Mouse (Mus musculus) megakaryocyte progenitor cell, adult 5-6 weeks (primary cell): Measurements from ENCODE around the gene C2cd4d. TPM values are rescaled to one million over a fixed set of nuclear protein-coding genes. Genes with fewer than 3 reads are reported as not detected.

Experiments used
- ATAC-seq: replicated peaks from 2 replicates; pipeline ENCODE4 v1.8.0; 2016; ENCODE audit warnings: mild to moderate bottlenecking, moderate TSS enrichment, inconsistent platforms; ENCODE audit not compliant: poor library complexity
- total RNA-seq, 2 experiments: library from RNA; stranded (forward) in 1 of 2; stranded (reverse) in 1 of 2; fragments of 157-497, 149-512 nt in 1 of 2; fragments of 200-1000 nt in 1 of 2; gene quantifications; 2 replicates each; pipeline versions ENCODE4 v1.2.3 to v1.2.4; 2015 to 2017

Gene C2cd4d
- total RNA-seq, 2 experiments from 2014 or later, result not detected

DNA sequence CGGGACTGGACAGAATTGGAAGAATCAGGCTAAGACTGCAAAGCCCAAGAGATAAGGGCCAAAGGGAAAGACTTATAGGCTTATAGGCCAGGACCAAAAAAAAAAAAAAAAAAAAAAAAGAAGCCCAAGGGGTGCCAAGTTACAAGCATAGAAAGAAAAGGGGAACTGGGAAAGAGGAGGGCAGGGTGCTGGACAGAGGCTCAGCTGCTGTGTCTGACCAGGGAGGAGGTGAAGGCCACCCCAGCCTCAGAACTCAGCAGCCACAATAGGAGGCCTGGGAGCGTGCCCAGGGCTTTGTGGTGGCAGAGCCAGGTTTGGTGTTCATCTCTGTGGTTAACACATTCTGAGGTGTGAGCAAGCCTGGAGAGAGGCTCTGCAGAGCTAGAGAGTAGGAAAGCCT lies 12.9 kb downstream of the C2cd4d start:
- peak; percentile 68 for ATAC-seq

DNA sequence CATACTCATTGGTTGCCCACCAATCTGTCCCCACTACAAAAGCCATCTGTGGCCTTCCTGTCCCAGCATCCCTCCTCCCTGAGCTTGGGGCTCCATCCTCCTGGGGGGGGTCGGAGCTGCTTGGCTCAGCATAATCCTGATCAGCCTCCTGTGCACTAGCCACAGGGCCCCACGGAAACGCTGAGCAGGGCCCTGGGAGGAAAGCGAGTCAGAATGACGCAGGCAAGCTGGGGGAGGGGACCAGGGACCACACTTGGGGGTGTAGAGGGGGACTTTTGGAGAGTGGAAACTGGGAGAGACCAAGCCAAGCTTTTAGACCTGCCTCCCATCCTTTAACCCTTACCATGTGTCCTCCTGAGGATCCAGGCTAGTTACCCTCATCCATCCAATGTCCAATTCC lies 13.6 kb downstream of the C2cd4d start:
- no peak for ATAC-seq

DNA sequence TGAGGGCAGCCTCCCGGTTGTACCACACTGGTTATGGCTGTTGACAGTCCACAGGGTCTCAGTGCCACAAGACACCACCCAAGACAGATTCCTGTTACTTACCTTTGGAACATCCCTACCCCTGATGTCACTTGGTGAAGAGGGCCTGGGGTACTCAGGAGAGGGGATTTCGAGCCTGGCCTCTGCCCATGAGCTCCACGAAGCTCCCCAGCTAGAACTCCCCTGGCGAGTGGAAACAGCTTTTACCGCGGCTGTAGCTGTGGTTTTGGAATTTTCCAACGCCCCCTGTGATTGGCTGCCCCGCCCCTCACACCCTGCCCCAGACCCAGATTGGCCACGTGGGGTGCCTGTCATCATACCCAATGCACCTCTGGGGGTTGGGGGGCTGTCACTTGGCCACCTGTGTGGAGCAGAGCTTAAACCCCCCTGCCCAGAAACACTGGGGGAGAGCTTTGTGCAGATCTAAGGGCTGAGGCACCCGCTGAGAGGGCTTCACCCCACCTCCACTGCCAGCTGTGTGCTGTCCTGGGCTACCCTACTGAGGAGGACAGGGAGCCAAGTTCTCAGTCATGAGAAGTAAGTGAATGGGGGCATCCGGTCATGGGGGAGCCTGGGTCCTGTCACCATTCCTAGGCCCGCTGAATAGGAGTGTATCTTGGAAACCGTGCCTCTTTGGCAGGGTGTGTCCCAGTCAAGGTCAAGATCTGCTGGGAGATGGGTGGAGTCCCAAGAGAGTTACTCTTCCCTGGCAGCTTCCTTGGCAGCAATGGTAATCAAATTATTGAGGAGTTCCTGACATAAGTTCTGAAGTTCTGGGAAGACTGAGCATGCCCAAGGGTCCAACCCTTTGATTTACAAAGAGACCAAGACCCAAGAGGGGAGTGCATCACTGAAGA lies 15.0 kb downstream of the C2cd4d start:
- no peak for ATAC-seq

DNA sequence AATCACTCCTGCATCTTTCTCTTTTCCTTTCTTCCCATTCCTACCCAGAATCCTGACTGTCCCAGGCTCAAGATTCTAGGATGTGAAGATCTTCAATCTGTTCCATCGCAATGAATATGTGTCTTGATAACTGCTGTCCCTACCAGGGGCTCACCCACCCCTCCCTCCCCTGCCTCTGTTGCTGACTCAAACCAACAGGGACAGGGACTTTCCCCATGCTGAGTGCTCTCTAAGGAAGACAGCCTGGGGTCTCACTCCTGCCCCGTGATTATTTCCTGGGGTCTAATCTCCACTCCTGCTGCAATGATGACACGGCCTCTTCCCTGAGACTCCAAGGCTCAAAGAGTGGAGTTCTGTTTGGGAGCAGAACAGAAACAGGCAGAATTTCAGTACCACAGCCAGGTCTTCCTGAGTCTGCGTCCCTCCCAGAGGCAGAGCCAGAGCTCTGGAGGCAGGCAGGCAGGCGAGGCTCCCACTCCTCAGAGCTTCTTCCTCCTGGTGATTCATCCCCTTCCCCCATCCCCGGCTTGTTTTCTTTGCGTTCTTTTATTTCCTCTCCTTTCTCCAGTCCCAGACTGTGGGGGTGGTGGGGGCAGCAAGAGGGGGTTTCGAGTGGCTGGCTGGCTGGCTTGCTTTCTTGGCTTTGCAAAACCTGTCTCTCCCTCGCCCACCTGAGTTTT lies 17.7 kb downstream of the C2cd4d start:
- no peak for ATAC-seq

DNA sequence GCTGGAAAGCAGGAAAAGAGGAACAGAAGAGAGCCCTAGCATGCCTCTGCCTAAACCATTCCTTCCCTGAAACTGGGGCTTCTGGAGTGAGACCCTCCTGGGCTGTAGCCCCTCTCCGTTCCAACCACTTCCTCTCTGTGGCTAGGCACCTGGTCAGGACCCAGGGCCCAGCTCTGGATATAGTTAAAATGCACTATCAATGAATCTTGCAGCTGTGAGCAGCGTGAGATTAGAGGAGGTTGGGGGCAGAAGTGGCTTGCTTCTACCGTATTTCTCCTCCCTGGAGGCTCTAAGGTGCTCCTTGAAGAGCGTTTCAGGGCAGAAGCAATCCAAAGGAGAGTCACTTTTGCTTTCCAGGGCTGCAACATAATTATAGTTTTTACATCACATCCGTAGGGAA lies 20.1 kb downstream of the C2cd4d start:
- 0 out of 2 replicates have a peak, but pooled peaks have one; percentile 19 for ATAC-seq

DNA sequence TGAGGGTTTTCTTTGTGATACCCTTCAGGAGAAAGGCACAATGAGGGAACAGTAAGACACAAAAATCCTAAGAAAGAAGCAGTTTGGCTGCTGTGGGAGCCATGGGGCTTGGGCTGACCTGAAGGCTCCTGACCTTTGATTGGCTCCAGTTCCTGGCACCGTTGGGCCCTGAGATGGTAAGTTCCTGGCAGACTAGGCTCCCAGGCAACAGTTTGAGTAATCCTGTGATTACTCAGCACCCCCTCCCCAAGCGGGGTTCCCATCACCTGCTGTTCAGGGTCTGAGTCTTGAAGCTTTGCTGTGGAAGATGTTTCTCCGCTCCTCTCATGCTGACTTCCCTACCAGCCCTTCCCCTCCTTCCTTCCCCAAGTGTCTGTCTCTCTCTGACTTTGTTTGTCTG lies 21.2 kb downstream of the C2cd4d start:
- ATAC-seq, result no peak

DNA sequence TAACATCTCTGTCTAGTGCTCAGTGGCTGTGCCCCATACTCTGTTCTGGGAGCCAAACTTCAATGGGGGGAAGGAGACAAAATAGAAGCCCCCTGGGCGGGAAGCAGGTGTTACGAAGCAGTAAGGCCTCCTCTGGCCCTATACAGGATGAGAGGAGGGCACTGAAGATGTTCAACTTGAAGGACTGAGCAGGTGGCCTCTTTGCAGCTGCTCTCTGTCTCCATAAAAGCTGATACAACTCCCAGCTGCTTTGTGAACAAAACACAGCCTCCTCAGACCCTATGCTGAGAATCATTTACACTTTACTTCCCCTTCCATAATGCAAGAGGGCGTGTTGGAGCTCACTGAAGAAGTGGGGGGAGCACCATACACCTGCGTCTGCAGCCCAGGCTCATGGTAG lies 24.4 kb downstream of the C2cd4d start:
- no peak for ATAC-seq

DNA sequence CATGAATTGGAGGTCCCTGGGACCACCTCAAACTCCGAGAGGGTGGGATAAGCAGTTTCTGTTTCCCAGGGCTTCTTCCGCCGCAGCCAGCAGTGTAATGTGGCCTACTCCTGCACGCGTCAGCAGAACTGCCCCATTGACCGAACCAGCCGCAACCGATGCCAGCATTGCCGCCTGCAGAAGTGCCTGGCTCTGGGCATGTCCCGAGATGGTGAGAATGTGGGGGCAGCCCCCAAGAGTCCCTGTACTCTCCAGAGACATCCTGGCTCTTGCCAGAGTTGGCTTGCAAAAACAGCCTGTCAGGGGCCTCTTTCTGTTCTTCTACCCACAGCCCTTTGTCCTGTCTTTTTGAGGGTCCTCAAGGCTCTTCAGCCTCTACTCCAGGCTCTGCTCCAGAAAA lies 25.2 kb downstream of the C2cd4d start:
- ATAC-seq, result no peak

DNA sequence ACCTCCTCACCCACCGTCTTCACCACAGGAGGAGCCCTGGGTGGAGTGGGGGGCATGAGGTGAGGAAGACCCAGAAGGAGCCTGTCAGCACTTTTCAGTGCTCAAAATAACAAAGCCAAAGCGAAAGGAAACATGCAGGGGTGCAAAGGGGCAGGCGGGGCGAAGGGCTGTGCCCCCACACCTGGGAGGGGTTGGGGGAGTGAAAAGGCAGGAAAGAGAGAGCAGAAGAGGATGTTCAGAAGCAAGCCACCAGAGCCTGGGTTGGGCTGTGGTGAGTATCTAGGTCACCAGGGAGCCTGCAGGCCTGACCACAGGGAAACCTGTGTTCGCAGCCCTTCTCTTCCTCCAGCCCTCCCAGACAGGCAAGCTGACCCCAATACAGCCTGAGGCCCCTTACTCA lies 25.8 kb downstream of the C2cd4d start:
- peak; percentile 70 for ATAC-seq

DNA sequence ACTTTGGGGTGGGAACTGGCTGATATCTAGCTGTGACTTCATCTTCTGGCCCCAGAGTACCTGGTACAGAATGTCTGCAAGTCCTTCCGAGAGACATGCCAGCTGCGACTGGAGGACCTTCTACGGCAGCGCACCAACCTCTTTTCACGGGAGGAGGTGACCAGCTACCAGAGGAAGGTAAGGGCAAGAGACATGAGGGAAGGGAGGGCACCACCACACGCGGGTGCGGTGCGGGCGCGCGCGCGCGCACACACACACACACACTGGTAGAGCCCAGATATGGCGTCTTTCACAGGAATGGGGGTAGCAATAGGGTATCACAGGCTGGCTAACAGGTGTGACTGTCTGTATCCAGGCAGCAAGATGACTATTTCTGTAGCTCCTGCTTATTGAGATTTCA lies 27.2 kb downstream of the C2cd4d start:
- ATAC-seq, result no peak

DNA sequence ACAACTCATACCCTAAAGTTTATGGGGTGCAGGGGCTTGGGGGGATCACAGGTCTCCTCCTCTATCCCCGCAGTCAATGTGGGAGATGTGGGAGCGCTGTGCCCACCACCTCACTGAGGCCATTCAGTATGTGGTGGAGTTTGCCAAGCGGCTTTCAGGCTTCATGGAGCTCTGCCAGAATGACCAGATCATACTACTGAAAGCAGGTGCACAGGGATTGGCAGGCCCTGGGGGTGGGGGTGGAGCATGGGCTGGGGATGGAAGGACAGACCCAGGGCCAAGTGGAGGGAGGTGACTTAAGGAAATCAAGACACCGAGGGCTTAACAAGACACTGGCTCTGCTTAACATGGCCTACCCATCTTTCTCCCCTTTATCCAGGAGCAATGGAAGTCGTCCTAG lies 28.8 kb downstream of the C2cd4d start:
- no peak for ATAC-seq

DNA sequence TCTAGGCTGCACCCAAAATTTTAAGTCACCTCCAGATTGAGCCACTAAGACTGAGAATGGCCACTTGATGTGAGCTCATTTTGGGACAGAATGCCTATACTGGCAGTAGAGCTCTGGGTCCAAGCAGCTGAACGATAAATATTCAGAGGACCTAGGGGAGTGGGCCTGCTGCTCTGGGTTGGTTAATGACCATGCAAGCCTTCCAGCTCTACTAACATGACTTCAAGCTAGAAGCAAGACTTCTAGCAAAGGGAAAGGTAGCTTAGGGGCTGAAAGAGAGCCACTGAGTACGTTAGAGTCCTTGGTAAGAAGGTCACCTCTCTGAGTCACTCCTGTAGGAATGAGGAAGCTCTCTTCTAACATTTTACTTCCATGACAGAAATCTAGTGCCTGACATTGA lies 29.9 kb downstream of the C2cd4d start:
- no peak for ATAC-seq

DNA sequence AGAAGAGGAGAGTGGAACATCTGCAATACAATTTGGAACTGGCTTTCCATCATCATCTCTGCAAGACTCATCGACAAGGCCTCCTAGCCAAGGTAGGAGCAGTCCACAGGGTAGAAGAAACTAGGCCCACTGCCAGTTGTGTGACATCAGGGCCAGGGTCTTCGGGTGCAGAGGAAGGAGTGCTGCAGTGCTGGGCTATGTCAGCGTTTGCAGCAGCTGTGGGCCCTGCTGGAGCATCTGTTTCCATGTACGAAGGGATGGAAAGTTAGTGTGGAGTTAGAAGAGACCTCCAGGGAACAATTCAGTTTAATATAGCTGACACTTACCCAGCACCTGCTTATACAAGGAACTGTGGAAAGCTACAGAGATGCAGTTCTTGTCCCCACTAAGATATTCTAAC lies 30.8 kb downstream of the C2cd4d start:
- no peak for ATAC-seq

DNA sequence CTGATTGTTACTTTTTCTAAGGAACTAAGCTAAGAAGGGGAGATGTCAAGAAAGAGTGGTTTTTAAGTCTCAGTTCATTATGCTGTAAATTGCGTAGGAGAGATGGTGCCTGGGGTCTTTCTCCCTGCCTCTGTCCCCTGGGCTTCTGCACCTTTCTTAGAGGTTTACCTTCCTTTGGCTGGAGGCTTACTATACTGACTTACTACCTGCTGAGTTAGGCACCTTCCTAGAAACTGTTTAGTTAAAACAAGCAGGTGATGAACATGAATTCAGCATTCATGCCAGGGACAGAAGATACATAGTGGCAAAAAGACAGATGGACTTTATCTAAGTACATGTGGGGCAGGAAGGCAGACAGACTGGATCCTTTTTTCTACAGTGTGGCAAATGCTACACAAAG lies 34.1 kb downstream of the C2cd4d start:
- no peak for ATAC-seq

DNA sequence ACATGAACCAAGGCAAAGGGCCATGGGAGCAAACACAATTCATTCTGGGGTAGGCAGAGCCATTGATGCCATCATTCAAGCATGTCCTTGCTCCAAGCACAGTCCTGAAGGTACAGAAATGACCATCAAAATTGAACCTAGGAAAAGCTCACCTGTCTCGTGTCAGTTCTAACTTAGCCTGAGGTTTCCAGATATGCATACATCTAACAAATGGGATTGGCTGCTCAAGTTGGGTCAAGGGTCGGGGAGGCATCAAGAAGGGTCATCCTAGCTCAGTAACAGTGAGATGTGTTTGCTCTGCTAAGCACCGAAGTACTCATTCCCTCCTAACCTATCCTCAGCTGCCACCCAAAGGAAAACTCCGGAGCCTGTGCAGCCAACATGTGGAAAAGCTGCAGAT lies 34.6 kb downstream of the C2cd4d start:
- ATAC-seq, result no peak

DNA sequence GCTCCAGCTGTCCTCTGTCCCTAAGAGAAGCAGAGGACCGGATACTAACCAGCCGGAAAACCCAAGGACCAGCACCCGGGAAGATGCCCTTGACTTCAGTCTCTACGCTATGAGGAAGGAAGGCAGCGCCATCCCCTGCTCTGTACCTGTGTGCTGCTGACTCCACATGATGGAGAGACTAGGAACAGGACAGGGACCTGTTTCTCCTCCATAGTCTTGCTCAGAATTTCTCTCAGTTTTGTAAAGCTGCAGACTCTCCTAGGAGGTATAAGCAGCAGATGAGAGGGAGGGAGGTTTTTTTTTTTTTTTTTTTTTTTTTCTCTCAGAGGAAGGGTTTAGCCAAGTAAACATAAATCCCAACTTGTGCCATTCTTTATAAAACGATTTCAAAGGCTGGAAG lies 36.0 kb downstream of the C2cd4d start, which contains the start of gene Lingo4:
Gene Lingo4, plus strand, starts transcription at position 301 of the 400 bp plus-strand sequence.
- no peak for ATAC-seq

DNA sequence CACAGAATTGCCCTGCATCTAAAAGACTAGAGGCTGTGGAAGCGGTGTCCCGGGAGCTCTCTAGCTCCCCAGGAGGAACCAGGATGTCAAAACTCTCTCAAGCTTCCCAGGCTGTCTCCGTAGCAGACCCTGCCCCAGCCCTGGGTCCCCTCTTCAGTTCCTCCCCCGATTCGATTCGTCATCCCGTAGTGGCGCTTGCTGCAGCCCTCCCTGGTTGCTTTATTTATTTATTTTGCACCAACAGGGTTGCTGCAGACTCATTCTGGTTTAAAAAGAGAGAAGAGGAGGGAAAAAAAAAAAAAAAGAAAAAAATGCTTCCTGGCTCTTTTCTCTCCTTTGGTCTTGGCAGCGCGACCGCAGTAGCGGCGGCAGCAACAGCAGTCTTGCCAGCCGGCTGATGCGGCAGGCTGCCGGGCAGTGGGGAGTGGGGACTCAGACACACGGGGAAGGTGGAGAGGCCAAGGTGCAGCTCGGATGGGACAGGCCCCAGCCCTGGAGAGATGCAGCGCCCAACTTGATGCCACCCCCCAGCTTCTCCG lies 36.8 kb downstream of the C2cd4d start:
- ATAC-seq, result peak; percentile 39

DNA sequence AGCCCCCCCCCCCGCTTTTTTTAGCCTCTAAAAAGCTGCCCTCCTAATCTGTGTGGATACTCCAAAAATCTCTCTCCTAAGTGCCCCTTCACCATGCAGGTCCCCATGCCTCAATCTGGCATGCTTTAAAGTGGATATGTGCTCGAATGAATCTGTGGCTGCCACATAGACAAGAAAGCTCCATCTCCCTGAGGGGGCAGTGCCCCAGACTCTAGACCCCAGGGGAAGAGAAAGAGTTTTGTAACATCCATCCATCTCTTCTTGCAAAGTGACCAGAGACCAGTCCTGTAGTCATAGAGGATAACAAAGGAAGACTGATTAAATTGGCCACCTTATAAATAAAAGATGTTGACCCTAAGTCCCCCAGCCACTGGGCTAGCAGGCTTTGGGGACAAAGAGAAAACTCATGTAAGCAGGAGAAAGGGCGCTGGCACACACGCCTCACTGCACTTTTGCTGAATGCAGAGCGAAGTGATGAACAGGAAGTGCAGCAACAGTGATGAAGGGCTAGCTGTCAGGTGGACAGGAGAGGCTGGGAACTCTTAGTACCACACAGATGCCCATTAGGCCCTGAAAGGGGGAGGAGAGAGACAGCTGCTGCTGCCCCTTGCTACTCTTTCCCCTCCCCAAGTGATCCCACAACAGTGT lies 37.5 kb downstream of the C2cd4d start:
- no peak for ATAC-seq

DNA sequence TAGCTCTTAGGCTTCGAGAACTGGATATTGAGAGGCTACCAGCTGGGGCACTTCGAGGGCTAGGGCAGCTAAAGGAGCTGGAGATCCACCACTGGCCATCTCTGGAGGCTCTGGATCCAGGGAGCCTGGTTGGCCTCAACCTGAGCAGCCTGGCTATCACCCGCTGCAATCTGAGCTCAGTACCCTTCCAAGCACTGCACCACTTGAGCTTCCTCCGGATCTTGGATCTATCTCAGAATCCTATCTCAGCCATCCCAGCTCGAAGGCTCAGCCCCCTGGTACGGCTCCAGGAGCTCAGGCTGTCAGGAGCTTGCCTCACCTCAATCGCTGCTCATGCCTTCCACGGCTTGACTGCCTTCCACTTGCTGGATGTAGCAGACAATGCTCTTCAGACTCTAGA lies 40.2 kb downstream of the C2cd4d start:
- no peak for ATAC-seq

DNA sequence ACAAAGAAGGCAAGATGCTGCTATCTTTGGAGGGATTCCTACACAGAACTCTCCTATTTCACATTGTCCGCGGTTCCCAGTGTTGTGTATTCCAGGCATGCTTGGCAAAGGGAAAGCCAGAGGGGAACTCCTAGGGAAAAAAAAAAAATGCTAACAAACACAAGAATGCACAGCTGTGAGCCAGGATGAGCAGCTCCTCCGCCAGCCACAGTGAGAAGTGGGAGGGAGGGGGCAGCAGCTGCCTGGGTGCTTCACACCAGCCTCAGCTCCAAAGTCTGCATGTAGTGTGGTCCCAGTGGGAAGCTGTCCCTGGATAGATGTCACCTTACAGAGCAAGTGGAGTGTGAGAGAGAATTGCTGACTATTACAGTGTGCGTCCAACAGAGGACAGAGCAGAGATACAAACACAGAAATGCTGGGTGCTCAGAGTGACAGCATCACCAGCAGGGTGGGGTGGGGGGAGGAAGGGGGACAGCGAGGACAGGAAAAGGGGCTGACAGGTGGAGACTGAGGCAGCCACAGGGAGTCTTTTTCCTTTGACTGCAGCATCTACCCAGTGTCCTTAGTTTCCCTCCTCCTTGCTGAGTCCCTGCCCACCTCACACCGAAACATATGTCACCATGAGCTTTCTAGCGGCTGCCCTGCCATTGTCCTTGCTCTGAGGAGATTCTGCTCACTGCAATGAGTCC lies 42.3 kb downstream of the C2cd4d start:
- ATAC-seq, result no peak

DNA sequence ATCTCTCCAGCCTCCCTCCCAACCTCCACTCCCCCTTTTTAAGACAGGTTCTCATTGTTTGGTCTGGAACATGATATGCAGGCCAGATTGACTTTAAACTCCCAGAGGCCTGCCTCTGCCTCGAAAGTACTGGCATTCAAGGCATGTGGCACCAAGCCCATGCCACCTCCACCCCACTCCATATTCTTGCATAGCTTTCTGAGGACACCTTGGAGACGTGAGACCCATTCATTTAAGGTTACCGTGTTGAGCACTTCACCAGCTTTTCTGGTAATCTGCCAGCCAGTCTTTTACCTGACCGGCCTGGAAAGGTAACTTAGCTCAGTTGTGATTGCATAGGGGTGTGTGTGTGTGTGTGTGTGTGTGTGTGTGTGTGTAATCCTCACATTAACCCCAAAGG lies 43.3 kb downstream of the C2cd4d start:
- ATAC-seq, result no peak
